Mouse (Mus musculus) myocyte (in vitro differentiated cells): Measurements from ENCODE around the gene Foxa3.

Experiments used
- MYOD1 ChIP-seq, 3 experiments: IDR thresholded peaks; one replicate each; pipeline ENCODE4 v1.6.1; 2011; ENCODE audit warnings: control low read depth in 2 of 3, low read depth in 2 of 3, mild to moderate bottlenecking in 2 of 3, moderate library complexity in 1 of 3; ENCODE audit not compliant: insufficient read length in 2 of 3, control insufficient read depth in 1 of 3
- POLR2A ChIP-seq: IDR thresholded peaks from one replicate; pipeline ENCODE4 v1.6.1; 2011; ENCODE audit warnings: low read depth, mild to moderate bottlenecking, control low read depth, moderate library complexity; ENCODE audit not compliant: insufficient read length
- USF1 ChIP-seq: IDR thresholded peaks from one replicate; pipeline ENCODE4 v1.6.1; 2011; ENCODE audit warnings: low read depth, mild to moderate bottlenecking, control low read depth, moderate library complexity

DNA sequence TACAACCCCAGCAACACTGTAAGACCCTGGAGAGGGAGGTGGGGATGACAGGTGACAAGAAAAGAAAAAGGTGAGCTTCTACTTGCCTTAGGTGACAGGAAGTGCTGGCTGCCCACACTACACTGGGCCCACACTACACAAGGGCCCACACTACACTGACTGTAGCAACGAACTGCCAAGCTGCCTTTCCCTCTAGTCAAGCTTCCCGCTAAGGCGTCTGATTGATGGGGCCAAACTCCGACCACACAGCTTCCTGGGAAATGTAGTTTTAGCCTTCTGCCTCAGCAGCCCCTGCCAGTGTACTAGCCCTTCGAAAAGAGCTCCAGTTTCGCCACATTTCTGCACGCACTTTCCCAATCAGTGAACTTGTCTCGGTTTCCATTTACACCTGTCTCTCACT is 55.7 kb downstream of the Foxa3 start:
- peak in 1 of 3 experiments; percentile 5 for TF ChIP-seq MYOD1 (IDR thresholded peaks at IDR 0.05; ENCODE audit: control insufficient read depth in 1 of 3, insufficient read length in 2 of 3, low read depth in 2 of 3)
- no peak for TF ChIP-seq POLR2A
- TF ChIP-seq USF1: no peak
